Mouse (Mus musculus) neural tube, embryonic 14.5 days (tissue): Measurements from ENCODE around the gene Git1. TPM values are rescaled to one million over a fixed set of nuclear protein-coding genes. Genes with fewer than 3 reads are reported as not detected.

Source experiments
- polyA plus RNA-seq: library from polyadenylated mRNA; unstranded; fragments of >200 nt; fragmentation: Nextera tagmentation; extraction: Ambion mirVana; gene quantifications from 2 replicates; pipeline ENCODE4 v1.2.1, GENCODE M21; 2014

The Git1 gene
- polyA plus RNA-seq, 1 experiment from 2014 or later = 20.3 TPM

Other genes with a start within 250 kb of the Git1 start
- gene Coro6, start 31.2 kb upstream of the Git1 start, polyA plus RNA-seq = 0.27 and 0.83 TPM in 2 replicates
- gene Ankrd13b, start 3.9 kb upstream of the Git1 start, polyA plus RNA-seq = 38.2 and 47.7 TPM in 2 replicates
- gene Abhd15, start 21.6 kb downstream of the Git1 start, polyA plus RNA-seq = 1.5 and 1.8 TPM in 2 replicates
- gene Trp53i13, start 22.4 kb downstream of the Git1 start, polyA plus RNA-seq = 10.6 and 12.8 TPM in 2 replicates
- not detected in 2 replicates for gene Gm10392, start 25.6 kb downstream of the Git1 start, polyA plus RNA-seq
- gene Taok1, start 114.3 kb downstream of the Git1 start, polyA plus RNA-seq = 30.6 and 32.1 TPM in 2 replicates
- 4.4 and 7.3 TPM in 2 replicates for gene Nufip2, start 192.6 kb downstream of the Git1 start, polyA plus RNA-seq
- gene Cryba1, start 231.7 kb downstream of the Git1 start, polyA plus RNA-seq = 0.64 and 0.72 TPM in 2 replicates